Mouse (Mus musculus) lung, postnatal 0 days (tissue): ENCODE results near the gene Cavin4.

Source experiments
- CTCF ChIP-seq: IDR thresholded peaks from 2 replicates; pipeline ENCODE4 v1.5.1; 2016; ENCODE audit warnings: antibody characterized with exemption, mild to moderate bottlenecking
- EP300 ChIP-seq: IDR thresholded peaks from 2 replicates; pipeline ENCODE4 v1.6.1; 2016; ENCODE audit warnings: antibody characterized with exemption, mild to moderate bottlenecking, control low read depth

GRCm38 (mm10) chr4:48697302-48697701, 34.0 kb downstream of the Cavin4 start:
- TF ChIP-seq EP300 (no peak), CTCF (no peak)
